Mouse (Mus musculus) embryo, embryonic 10 days (tissue): ENCODE measurements around the gene Baz2b.

Source experiments
- DNase-seq: peaks from one replicate; pipeline ENCODE4 v3.0.0-alpha.2; 2015; ENCODE audit warnings: low spot score

Baz2b gene

GRCm38 (mm10) chr2:60209703-60210651 is at the start of gene Baz2b, which contains the start of gene March7:
Gene Baz2b, minus strand, starts transcription at chr2:60209839.
Gene March7, plus strand, starts transcription at chr2:60209887.
- peak; percentile 79 for DNase-seq

- no peak for DNase-seq
Measured at GRCm38 (mm10) chr2:60259186-60259585, 49.5 kb upstream of the Baz2b start.

- peak; percentile 2 for DNase-seq
Measured at GRCm38 (mm10) chr2:60256751-60257150, 47.1 kb upstream of the Baz2b start.

GRCm38 (mm10) chr2:60253506-60253905 is 43.9 kb upstream of the Baz2b start:
- no peak for DNase-seq

- DNase-seq = no peak
Measured at GRCm38 (mm10) chr2:60252782-60253181, 43.1 kb upstream of the Baz2b start.

- no peak for DNase-seq
Measured at GRCm38 (mm10) chr2:60234506-60234905, 24.9 kb upstream of the Baz2b start.

GRCm38 (mm10) chr2:60233147-60233546 is 23.5 kb upstream of the Baz2b start:
- DNase-seq = no peak

- DNase-seq = no peak
Measured at GRCm38 (mm10) chr2:60230361-60230760, 20.7 kb upstream of the Baz2b start.

GRCm38 (mm10) chr2:60228470-60228869 is 18.8 kb upstream of the Baz2b start:
- DNase-seq = no peak

- DNase-seq = no peak
Measured at GRCm38 (mm10) chr2:60223489-60223888, 13.8 kb upstream of the Baz2b start.

GRCm38 (mm10) chr2:60221954-60222353 is 12.3 kb upstream of the Baz2b start:
- DNase-seq = no peak

GRCm38 (mm10) chr2:60221236-60221635 is 11.6 kb upstream of the Baz2b start:
- DNase-seq = no peak

GRCm38 (mm10) chr2:60217620-60218019 is 8.0 kb upstream of the Baz2b start:
- no peak for DNase-seq

GRCm38 (mm10) chr2:60216547-60217153 is 7.0 kb upstream of the Baz2b start:
- no peak for DNase-seq

GRCm38 (mm10) chr2:60214683-60215082 is 5.0 kb upstream of the Baz2b start:
- no peak for DNase-seq

GRCm38 (mm10) chr2:60212488-60212887 is 2.8 kb upstream of the Baz2b start:
- DNase-seq = no peak

GRCm38 (mm10) chr2:60210821-60211220 is 1.2 kb upstream of the Baz2b start:
- no peak for DNase-seq

GRCm38 (mm10) chr2:60209122-60209611 is 472 bp downstream of the Baz2b start:
- DNase-seq = peak; percentile 67

- no peak for DNase-seq
Measured at GRCm38 (mm10) chr2:60205795-60206194, 3.8 kb downstream of the Baz2b start.

GRCm38 (mm10) chr2:60204162-60204561 is 5.5 kb downstream of the Baz2b start:
- no peak for DNase-seq

- no peak for DNase-seq
Measured at GRCm38 (mm10) chr2:60203733-60204132, 5.9 kb downstream of the Baz2b start.

GRCm38 (mm10) chr2:60202900-60203530 is 6.6 kb downstream of the Baz2b start:
- no peak for DNase-seq

- peak; percentile 80 for DNase-seq
Measured at GRCm38 (mm10) chr2:60200667-60201066, 9.0 kb downstream of the Baz2b start.
